Mouse (Mus musculus): ENCODE results near the gene B9d1. TPM values are rescaled to one million over a fixed set of nuclear protein-coding genes. Genes with fewer than 3 reads are reported as not detected.

Gene B9d1
- total RNA-seq (2023), result 3.1 TPM in 1 of 4 replicates, not detected in the others

DNA sequence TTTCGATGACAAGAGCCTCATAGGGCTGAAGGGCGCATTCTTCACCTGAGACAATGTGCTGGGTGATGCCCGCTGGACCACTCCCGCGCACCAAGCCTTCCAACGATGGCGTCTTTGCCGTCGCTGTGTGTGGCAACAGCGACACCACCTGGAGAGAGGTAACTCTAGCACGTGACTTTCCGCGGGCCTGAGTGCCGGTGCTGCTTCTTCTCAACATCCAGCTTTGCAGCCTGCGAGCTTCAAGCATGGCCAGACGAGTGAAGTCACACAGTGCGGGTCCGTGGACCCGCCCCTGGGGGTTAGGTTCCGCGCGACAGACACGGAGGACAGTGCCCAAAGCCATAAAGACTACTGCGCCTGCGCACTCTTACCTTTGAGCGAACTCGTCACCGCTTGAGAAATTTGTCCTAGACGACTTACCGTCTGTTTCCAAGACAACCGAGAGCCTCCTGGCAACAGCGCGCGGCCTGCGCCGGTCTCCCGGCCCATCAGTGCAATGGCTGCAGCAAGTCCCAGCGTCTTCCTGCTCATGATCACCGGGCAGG is at the start of gene B9d1:
Gene B9d1 (plus strand): TSS at position 432 of the 545 bp plus-strand sequence.

DNA sequence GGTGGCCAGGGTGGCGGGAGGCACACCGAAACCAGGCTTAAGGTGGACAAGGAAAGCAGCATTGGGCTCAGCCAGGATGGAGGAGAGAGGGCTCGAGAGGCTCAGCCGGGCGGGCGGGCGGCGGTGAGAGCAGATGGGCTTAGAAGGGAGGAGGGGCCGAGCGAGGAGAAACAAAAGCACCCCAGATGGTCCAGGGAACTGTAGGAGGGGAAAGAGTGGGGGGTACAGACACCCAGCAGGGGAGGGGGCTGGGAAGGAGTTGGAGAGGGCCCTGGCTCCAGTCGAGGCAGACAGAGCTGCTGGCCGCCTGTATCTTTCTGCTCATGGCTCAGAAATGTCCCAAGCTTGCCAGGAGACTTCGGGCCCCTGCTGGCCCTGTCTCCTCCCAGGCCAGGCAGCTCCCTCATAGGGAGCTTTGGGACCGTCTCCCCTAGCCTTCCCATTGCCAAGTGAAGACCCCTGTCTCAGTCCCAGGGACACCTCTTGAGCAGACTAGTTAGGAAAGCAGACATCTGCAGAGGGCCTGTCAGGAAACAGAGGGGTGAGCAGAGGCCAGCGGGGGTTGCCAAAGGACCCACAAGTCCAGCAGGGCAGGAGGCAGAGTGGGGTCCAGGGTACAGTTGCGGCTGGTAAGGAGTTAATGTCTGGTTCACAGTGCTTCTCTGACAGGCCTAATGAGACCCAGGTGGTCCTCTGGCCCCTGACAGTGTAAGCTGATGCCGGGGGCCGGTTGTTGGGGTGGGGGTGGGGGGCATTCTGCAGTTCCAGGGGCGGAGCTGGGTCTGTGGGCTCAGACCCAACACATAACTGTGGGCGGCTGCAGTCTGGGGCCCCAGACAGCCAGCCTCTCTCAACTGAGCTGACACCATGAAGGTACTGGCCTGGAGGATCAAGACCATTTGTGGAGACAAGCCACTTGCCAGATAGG is 20.1 kb upstream of the B9d1 start, which contains the start of gene Mfap4:
Gene Mfap4 (plus strand): TSS at position 819 of the 928 bp plus-strand sequence.

DNA sequence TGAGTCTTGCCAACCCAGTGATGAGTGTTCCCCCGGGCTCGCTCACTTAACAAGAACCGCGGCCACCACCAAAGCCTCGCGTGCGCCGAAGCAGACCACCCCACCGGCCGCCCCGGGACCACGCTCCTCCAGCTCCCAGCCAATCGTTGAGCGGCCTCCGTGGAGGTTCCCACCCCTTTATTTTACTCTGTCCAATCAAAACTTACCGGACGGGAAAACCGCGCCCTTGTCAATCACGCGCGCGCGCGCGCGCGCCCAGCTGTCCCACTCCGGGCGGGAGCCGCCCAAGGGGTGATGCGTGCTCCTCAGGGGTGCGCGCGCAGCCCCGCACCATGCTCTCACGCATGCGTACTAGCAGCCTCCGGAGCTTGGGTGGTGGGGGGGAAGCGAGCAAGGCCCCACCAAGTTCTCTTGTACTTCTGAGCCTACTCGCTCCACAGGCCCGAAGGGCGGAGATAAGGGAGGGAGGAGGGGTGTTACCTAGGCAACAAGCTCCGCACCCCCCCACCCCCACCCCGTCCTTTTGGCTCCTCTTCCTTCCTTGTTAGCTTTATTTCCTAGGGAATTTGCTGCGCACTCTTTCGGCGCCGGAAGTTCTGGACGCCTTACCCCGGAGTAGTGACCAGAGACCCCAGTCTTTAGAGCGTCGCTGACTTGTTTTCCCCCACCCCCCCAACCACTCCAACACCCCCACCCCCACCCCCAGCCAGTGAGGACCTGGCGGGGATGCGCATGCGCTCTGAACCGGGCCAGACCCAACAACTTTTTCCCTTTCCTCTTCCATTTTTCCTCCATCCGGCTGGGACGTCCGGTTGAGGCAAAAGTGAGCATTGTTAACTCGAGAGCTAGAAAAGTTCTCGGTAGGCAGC is 10.6 kb upstream of the B9d1 start, which contains the start of gene Mapk7:
Gene Mapk7 (minus strand): TSS at position 278 of the 869 bp plus-strand sequence.

Other genes with a start within 250 kb of the B9d1 start
- gene Aldh3a2, start 237.7 kb upstream of the B9d1 start, total RNA-seq (2023), result 40.7 to 55.4 TPM (median 52.2 TPM) in 4 replicates
- not detected in 4 replicates for gene Slc47a2, start 162.3 kb upstream of the B9d1 start, total RNA-seq (2023)
- not detected in 4 replicates for gene Slc47a1, start 126.8 kb upstream of the B9d1 start, total RNA-seq (2023)
- not detected in 4 replicates for gene Rnf112, start 51.0 kb upstream of the B9d1 start, total RNA-seq (2023)
- gene Mfap4, start 19.7 kb upstream of the B9d1 start, total RNA-seq (2023), result not detected in 4 replicates
- gene Mapk7, start 10.7 kb upstream of the B9d1 start, total RNA-seq (2023), result 23.7 to 33.0 TPM (median 27.9 TPM) in 4 replicates
- gene Epn2, start 74.5 kb downstream of the B9d1 start, total RNA-seq (2023), result 5.0 to 7.7 TPM (median 7.1 TPM) in 4 replicates
- 247 to 260 TPM (median 255 TPM) in 4 replicates for gene Grap, start 148.1 kb downstream of the B9d1 start, total RNA-seq (2023)
- gene Fam83g, start 178.9 kb downstream of the B9d1 start, total RNA-seq (2023), result 4.9 to 6.7 TPM (median 5.9 TPM) in 4 replicates
- gene Slc5a10, start 215.7 kb downstream of the B9d1 start, total RNA-seq (2023), result not detected in 4 replicates

All from B cell, adult 62 days (primary cell).